Mouse (Mus musculus) heart, postnatal 0 days (tissue): Measurements from ENCODE around the gene Cer1. TPM values are rescaled to one million over a fixed set of nuclear protein-coding genes. Genes with fewer than 3 reads are reported as not detected.

Experiments
- ATAC-seq: fragments of 200-750 bp; cut with Nextera tagmentation; 2 replicates; pipeline ENCODE4 v1.8.0; 2017; ENCODE audit warnings: low read depth, moderate number of reproducible peaks, moderate library complexity; ENCODE audit not compliant: insufficient read depth
- DNase-seq: peaks from one replicate; pipeline ENCODE4 v3.0.0-alpha.2; 2016; ENCODE audit warnings: low spot score
- H3K27ac ChIP-seq: fragments of 300-500 bp; sonication (generic); 2 replicates; pipeline ENCODE4 v1.5.1; 2014; ENCODE audit warnings: low read depth, mild to moderate bottlenecking
- H3K27me3 ChIP-seq: fragments of 300-500 bp; sonication (generic); 2 replicates; pipeline ENCODE4 v1.6.1; 2014; ENCODE audit warnings: low read length, mixed read lengths; ENCODE audit not compliant: control insufficient read depth, insufficient read depth
- H3K36me3 ChIP-seq: fragments of 300-500 bp; sonication (generic); replicated peaks from 2 replicates; pipeline ENCODE4 v1.6.1; 2014; ENCODE audit warnings: low read length, mixed read lengths; ENCODE audit not compliant: control insufficient read depth, insufficient read depth
- H3K4me1 ChIP-seq: fragments of 300-500 bp; sonication (generic); 2 replicates; pipeline ENCODE4 v1.6.1; 2014; ENCODE audit warnings: antibody characterized with exemption; ENCODE audit not compliant: control insufficient read depth, insufficient read depth
- H3K4me2 ChIP-seq: fragments of 300-500 bp; sonication (generic); 2 replicates; pipeline ENCODE4 v1.6.1; 2014; ENCODE audit warnings: low read depth, mild to moderate bottlenecking, low read length, moderate library complexity
- H3K4me3 ChIP-seq: fragments of 300-500 bp; sonication (generic); 2 replicates; pipeline ENCODE4 v1.5.1; 2014; ENCODE audit warnings: low read depth, low read length
- H3K9ac ChIP-seq: fragments of 300-500 bp; sonication (generic); replicated peaks from 2 replicates; pipeline ENCODE4 v1.6.1; 2014; ENCODE audit warnings: low read depth, low read length, mixed read lengths
- H3K9me3 ChIP-seq: fragments of 300-500 bp; sonication (generic); replicated peaks from 2 replicates; pipeline ENCODE4 v1.6.1; 2016; ENCODE audit warnings: low read length; ENCODE audit not compliant: control insufficient read depth
- CTCF ChIP-seq: IDR thresholded peaks from 2 replicates; pipeline ENCODE4 v1.5.1; 2016; ENCODE audit warnings: antibody characterized with exemption, control low read depth, low read depth
- EP300 ChIP-seq: IDR thresholded peaks from 2 replicates; pipeline ENCODE4 v1.6.1; 2016; ENCODE audit warnings: antibody characterized with exemption, low read depth
- WGBS: fragments of 180-500 bp; shearing (Covaris S2); extraction: QIAGEN DNeasy Blood & Tissue Kit; methylation state at CpG from one replicate; pipeline ENCODE4 v1.1.7; 2014; 5-methylcytosine and 5-hydroxymethylcytosine counted together
- polyA plus RNA-seq: library from polyadenylated mRNA; unstranded; fragments of >200 nt; fragmentation: Nextera tagmentation; extraction: Ambion mirVana; gene quantifications from 2 replicates; pipeline ENCODE4 v1.2.1, GENCODE M21; 2015
- total RNA-seq: library from RNA; depleted of rRNA; stranded (reverse); fragments of >200 nt; gene quantifications from 2 replicates; pipeline ENCODE4 v1.2.3, GENCODE M21; 2014; ENCODE audit warnings: low replicate concordance

The Cer1 gene
- total and polyA plus RNA-seq, 2 experiments from 2014 or later: not detected

DNA sequence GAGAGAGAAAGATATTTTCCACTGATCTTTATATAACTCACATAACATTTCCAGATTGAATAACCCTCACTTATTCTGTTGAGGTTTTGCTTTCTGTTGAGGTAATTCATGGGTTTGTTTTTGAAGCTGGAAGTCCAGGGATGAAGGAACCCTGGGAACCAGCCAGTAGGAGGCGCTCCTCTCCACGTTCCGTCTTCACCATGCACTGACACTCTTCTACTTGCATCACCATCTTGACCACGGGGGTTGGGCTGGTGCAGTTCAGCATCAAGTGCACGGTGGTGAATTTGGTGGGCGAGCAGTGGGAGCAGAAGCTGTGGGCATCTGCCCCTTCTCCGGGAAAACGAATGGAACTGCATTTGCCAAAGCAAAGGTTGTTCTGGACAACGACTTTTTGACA, 2.4 kb downstream of the Cer1 start:
- no peaks in the 10 kb centered on the region for H3K9me3 ChIP-seq
- H3K4me1 ChIP-seq: no peaks in the 10 kb centered on the region
- WGBS: 82% methylated on average over 9 of the region's 9 CpGs
- no peak overlapping the region for H3K4me3 ChIP-seq
- H3K27ac ChIP-seq: no peak overlapping the region
- TF ChIP-seq EP300 (no peak), CTCF (no peak)
- ATAC-seq (no peak), DNase-seq (no peak)
- H3K27me3 ChIP-seq: no peaks in the 10 kb centered on the region
- H3K4me2 ChIP-seq: no peak overlapping the region
- H3K36me3 ChIP-seq: no peaks in the 10 kb centered on the region
- no peak overlapping the region for H3K9ac ChIP-seq

DNA sequence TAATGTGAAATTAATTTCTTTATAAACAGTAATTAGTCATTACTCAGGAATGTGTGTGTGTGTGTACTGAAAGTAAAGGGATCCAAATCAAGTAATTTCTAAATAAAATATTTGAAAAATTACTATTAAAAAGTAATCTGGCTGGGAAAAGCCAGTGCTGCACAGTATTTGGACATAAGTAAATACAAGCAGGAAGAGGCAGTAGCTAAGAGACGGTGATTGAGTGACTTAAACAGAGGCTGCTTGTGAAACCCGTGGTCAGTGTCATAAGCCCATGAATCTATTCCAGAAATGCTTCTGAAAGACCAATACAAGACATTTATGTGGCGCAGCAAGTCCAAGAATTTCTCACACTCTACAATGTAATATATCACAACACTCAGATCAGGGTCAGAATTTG, 3.6 kb downstream of the Cer1 start:
- DNase-seq (no peak), ATAC-seq (no peak)
- Histone ChIP-seq H3K4me2 (no peak overlapping the region), H3K27me3 (no peaks in the 10 kb centered on the region), H3K4me1 (no peaks in the 10 kb centered on the region), H3K9ac (no peak overlapping the region), H3K27ac (no peak overlapping the region), H3K9me3 (no peaks in the 10 kb centered on the region), H3K36me3 (no peaks in the 10 kb centered on the region), H3K4me3 (no peak overlapping the region)
- 77% methylated on average over 3 of the region's 3 CpGs for WGBS
- no peak for TF ChIP-seq CTCF
- no peak for TF ChIP-seq EP300

DNA sequence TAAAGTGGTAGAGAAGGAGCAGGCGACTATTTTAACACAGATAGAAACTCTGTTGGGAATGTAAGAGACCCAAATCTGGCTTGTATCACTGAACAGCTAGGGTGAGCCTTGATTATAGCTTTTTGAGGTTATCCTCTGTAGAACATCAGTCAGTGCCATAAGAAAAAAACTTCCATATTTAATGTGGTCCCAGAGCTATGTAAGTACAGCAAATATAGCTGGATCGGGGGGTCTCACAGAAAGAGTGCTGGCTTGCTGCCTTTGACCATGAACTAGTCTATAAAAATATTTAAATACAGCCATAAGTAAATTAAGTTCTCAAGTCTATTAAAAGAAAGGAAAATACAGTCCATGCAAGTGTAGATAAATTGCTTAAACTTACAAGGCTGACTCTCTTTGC, 4.7 kb downstream of the Cer1 start:
- TF ChIP-seq EP300: no peak
- TF ChIP-seq CTCF: no peak
- H3K9me3 ChIP-seq: no peaks in the 10 kb centered on the region
- H3K4me2 ChIP-seq: no peak overlapping the region
- H3K4me3 ChIP-seq: no peak overlapping the region
- ATAC-seq (no peak), DNase-seq (no peak)
- H3K27me3 ChIP-seq: no peaks in the 10 kb centered on the region
- no peak overlapping the region for H3K9ac ChIP-seq
- no peaks in the 10 kb centered on the region for H3K36me3 ChIP-seq
- no peak overlapping the region for H3K27ac ChIP-seq
- WGBS: 81% methylated on average over 2 of the region's 2 CpGs
- H3K4me1 ChIP-seq: no peaks in the 10 kb centered on the region

DNA sequence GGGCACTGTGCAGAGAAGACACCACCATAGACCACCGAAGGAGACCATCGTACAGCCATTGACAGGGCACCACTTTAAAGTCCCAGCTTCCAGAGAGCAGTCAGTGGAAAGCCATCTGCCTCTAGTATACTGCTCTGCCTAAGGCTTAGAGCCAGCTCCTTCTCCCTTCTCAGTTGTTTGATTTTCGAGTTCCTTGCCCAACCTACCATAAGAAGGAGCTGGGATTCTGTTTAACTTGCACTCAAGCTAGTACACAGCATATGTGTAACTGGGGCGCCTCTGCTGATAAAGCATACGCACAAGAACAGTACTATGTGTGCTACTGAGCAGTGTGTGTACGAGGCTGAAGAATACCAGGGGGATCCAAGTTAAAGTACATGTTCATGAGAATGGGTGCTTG, 5.8 kb downstream of the Cer1 start:
- ATAC-seq: no peak
- no peak for DNase-seq
- no peak overlapping the region for H3K9ac ChIP-seq
- no peaks in the 10 kb centered on the region for H3K36me3 ChIP-seq
- H3K27me3 ChIP-seq: no peaks in the 10 kb centered on the region
- no peak overlapping the region for H3K4me3 ChIP-seq
- no peaks in the 10 kb centered on the region for H3K9me3 ChIP-seq
- H3K27ac ChIP-seq: no peak overlapping the region
- WGBS: 80% methylated on average over 6 of the region's 6 CpGs
- no peaks in the 10 kb centered on the region for H3K4me1 ChIP-seq
- no peak overlapping the region for H3K4me2 ChIP-seq
- no peak for TF ChIP-seq EP300
- no peak for TF ChIP-seq CTCF

DNA sequence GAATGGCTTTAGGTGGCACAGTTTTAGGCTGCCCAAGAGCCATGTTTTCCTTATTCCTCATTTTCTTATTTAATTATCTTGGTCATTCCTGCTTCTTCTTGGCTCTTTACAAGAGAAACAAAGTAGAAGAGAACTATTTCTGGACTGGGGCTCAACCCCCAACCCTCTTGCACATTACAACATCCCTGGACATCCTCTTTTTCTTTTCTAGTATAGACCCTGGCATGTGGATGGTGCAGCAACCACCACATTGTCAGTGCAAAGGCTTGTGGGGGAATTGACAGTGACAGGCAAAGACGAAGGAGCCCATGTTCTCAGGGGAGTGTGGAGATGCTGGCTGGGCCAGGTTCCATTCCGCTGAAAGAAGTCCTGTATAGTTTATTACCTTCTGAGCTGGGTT, 8.3 kb downstream of the Cer1 start:
- Histone ChIP-seq H3K27ac (no peak overlapping the region), H3K36me3 (no peaks in the 10 kb centered on the region), H3K4me2 (no peak overlapping the region), H3K4me1 (no peaks in the 10 kb centered on the region), H3K9me3 (no peaks in the 10 kb centered on the region), H3K4me3 (no peak overlapping the region), H3K9ac (no peak overlapping the region), H3K27me3 (no peaks in the 10 kb centered on the region)
- ATAC-seq (no peak), DNase-seq (no peak)
- TF ChIP-seq CTCF (no peak), EP300 (no peak)
- WGBS: 77% methylated on average over 2 of the region's 2 CpGs

DNA sequence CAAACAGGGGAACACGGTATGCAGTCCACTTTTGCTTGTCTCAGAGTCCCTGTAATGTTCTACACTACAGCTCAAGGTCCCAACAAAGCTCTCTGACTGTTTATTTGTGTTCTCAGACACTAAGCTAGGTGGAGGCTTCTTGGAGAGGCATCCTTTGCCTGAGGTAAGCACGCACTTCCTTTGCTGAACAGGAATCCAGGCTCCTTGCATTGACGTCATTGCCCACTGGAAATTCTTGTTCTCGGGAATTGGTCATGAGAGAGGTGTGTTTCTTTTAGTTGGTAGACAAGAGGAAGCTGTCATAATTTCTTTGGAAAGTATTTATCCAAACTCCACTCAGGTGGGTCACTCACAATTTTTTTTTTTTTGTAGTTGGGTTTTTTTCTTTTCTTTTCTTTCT, 9.4 kb downstream of the Cer1 start:
- H3K4me1 ChIP-seq: no peaks in the 10 kb centered on the region
- H3K27ac ChIP-seq: no peak overlapping the region
- TF ChIP-seq CTCF (no peak), EP300 (no peak)
- no peak overlapping the region for H3K4me3 ChIP-seq
- ATAC-seq (no peak), DNase-seq (no peak)
- no peaks in the 10 kb centered on the region for H3K9me3 ChIP-seq
- 62% methylated on average over 4 of the region's 4 CpGs for WGBS
- no peaks in the 10 kb centered on the region for H3K27me3 ChIP-seq
- no peak overlapping the region for H3K4me2 ChIP-seq
- H3K9ac ChIP-seq: no peak overlapping the region
- no peaks in the 10 kb centered on the region for H3K36me3 ChIP-seq
